Mouse (Mus musculus) G1E (cell line): Measurements from ENCODE around the gene Oxtr. TPM values are rescaled to one million over a fixed set of nuclear protein-coding genes. Genes with fewer than 3 reads are reported as not detected.

Experiments
- ATAC-seq: 2 replicates; pipeline ENCODE4 v1.8.0; 2016; ENCODE audit warnings: mild to moderate bottlenecking; ENCODE audit not compliant: insufficient number of reproducible peaks, poor library complexity, low FRiP score, severe bottlenecking; ENCODE audit errors: extremely low read depth
- DNase-seq: peaks from one replicate; pipeline ENCODE4 v3.0.0; 2012; ENCODE audit warnings: low spot score
- H3K27me3 ChIP-seq: 2 replicates; pipeline ENCODE4 v1.6.1; 2012; ENCODE audit warnings: mild to moderate bottlenecking, low read length, inconsistent platforms; ENCODE audit not compliant: insufficient read depth
- H3K36me3 ChIP-seq: replicated peaks from 2 replicates; pipeline ENCODE3; 2012; ENCODE audit warnings: mild to moderate bottlenecking, inconsistent platforms
- H3K4me1 ChIP-seq: 2 replicates; pipeline ENCODE4 v1.6.1; 2012; ENCODE audit warnings: low read depth, low read length, inconsistent platforms, mixed read lengths; ENCODE audit not compliant: insufficient read depth
- H3K4me3 ChIP-seq: 2 replicates; pipeline ENCODE4 v1.5.1; 2012; ENCODE audit warnings: low read depth, mild to moderate bottlenecking, inconsistent platforms, low read length, moderate library complexity, mixed read lengths
- H3K9me3 ChIP-seq: replicated peaks from 2 replicates; pipeline ENCODE4 v1.6.1; 2012; ENCODE audit warnings: inconsistent platforms
- CTCF ChIP-seq: IDR thresholded peaks from 2 replicates; pipeline ENCODE4 v1.5.1; 2012; ENCODE audit warnings: low read depth, low read length, inconsistent platforms, mixed read lengths
- GATA1 ChIP-seq: IDR thresholded peaks from 2 replicates; pipeline ENCODE4 v1.6.1; 2012; ENCODE audit warnings: borderline replicate concordance, low read length, inconsistent platforms, mixed read lengths
- GATA2 ChIP-seq: IDR thresholded peaks from 2 replicates; pipeline ENCODE4 v1.6.1; 2012; ENCODE audit warnings: low read depth, low read length, inconsistent platforms, borderline replicate concordance
- POLR2AphosphoS5 ChIP-seq: IDR thresholded peaks from 2 replicates; pipeline ENCODE4 v1.6.1; 2012; ENCODE audit warnings: low read depth, low read length, inconsistent platforms; ENCODE audit not compliant: insufficient replicate concordance
- TAL1 ChIP-seq: conservative IDR thresholded peaks from 2 replicates; pipeline ENCODE4 v1.6.1; 2012; ENCODE audit warnings: low read depth, low read length, inconsistent platforms, mixed read lengths
- polyA plus RNA-seq: library from polyadenylated mRNA; stranded (reverse); fragments of >175 nt; gene quantifications from 2 replicates; pipeline ENCODE4 v1.2.3, GENCODE M21; 2012
- total RNA-seq, 2 experiments: library from RNA; stranded (forward) in 1 of 2; stranded (reverse) in 1 of 2; fragments of 200-1000 nt in 1 of 2; fragments of >200 nt in 1 of 2; fragmentation: Nextera tagmentation in 1 of 2; gene quantifications; 2 replicates each; pipeline ENCODE4 v1.2.3; 2014 to 2017

Oxtr gene
- total and polyA plus RNA-seq, 3 experiments = 0.01 to 0.27 TPM; not detected in 1

- Histone ChIP-seq H3K36me3 (no peaks in the 10 kb centered on the region), H3K9me3 (peaks cover 17% of the 10 kb centered on the region), H3K27me3 (no peaks in the 10 kb centered on the region), H3K4me3 (no peak overlapping the region), H3K4me1 (0 out of 2 replicates have a peak, but pooled peaks cover 5% of the 10 kb centered on the region)
- DNase-seq = no peak
- TF ChIP-seq TAL1 (no peak), GATA1 (no peak), POLR2AphosphoS5 (no peak), GATA2 (no peak), CTCF (no peak)
- no peak for ATAC-seq
Measured at GRCm38 (mm10) chr6:112510346-112510745, 20.6 kb upstream of the Oxtr start.

DNA sequence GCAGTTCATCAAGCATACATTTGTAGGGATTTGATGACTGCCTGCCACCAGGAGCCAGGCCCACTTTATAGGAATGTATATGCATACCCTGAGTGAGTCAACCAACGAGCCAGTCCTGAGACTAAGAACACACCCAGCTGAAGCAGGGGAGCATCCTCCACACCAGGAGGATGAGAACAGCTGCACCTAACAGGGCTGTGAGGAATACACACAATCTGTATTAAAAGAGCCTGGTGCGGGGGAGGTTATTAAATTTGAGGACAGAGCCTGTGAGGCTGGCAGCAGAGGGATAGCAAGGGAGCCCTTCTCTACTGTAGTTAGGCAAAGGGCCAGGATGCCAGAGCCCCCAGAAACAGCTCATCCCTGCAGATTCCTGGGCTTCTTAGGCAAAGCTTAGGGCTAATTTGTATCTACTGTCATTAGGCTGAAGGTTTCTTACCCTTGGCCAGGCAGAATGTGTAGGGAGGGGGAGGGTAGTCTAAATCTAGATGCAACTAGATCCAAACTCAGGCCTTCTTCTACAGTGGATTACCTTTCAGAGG lies 19.9 kb upstream of the Oxtr start:
- 0 out of 2 replicates have a peak, but pooled peaks cover 5% of the 10 kb centered on the region for H3K4me1 ChIP-seq
- no peak for ATAC-seq
- peaks cover 14% of the 10 kb centered on the region for H3K9me3 ChIP-seq
- DNase-seq = no peak
- no peak overlapping the region for H3K4me3 ChIP-seq
- no peaks in the 10 kb centered on the region for H3K27me3 ChIP-seq
- no peak for TF ChIP-seq GATA1
- no peak for TF ChIP-seq GATA2
- no peaks in the 10 kb centered on the region for H3K36me3 ChIP-seq

GRCm38 (mm10) chr6:112507617-112508016 lies 17.9 kb upstream of the Oxtr start:
- Histone ChIP-seq H3K4me3 (no peak overlapping the region), H3K9me3 (peaks cover 18% of the 10 kb centered on the region), H3K36me3 (no peaks in the 10 kb centered on the region), H3K4me1 (0 out of 2 replicates have a peak, but pooled peaks cover 5% of the 10 kb centered on the region), H3K27me3 (no peaks in the 10 kb centered on the region)
- DNase-seq (no peak), ATAC-seq (no peak)
- TF ChIP-seq TAL1 (no peak), POLR2AphosphoS5 (no peak), GATA2 (no peak), GATA1 (no peak), CTCF (no peak)

DNA sequence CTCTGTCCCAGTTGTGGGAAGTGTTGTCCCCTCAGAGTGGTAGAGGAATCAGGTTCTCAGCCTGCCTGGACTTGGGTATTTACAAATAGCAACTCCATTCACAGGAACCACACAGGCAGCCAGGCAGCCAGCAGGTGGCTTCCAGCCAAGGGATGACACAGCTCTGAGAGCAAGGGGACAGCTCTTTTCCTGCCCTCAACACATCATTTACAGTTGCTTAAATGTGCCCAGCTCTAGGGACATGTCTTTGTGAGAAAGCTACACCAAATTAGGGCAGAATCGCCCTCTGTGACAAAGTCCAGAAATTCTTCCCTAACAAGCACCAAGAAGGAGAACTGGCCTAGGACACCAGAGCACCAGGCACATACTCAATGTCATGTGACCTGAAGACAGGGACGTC lies 11.4 kb upstream of the Oxtr start:
- no peaks in the 10 kb centered on the region for H3K27me3 ChIP-seq
- DNase-seq (no peak), ATAC-seq (no peak)
- TF ChIP-seq POLR2AphosphoS5 = no peak
- TF ChIP-seq GATA1 = no peak
- no peak for TF ChIP-seq GATA2
- TF ChIP-seq TAL1 = no peak
- TF ChIP-seq CTCF = no peak
- peaks cover 34% of the 10 kb centered on the region for H3K9me3 ChIP-seq
- no peaks in the 10 kb centered on the region; the same call in 1 of the 2 replicates for H3K4me1 ChIP-seq
- no peak overlapping the region for H3K4me3 ChIP-seq
- H3K36me3 ChIP-seq = no peaks in the 10 kb centered on the region

DNA sequence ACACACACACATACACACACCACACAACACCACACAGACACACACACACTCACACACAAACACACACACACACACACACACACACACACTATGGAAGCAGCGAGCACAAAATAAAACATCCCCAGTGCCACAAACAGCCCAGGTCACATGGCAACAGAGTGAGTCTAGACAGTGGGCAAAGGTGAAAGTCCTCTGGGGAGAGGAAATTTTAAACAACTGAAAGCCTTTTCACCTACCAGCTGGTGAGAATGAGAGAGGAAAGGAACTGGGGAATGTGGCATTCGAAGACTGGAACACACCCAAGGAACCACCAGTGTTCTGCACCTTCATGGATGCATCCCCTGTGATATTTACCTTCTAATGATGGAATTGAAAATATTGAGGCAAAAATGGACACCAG lies 9.7 kb upstream of the Oxtr start:
- no peak for DNase-seq
- Histone ChIP-seq H3K27me3 (no peaks in the 10 kb centered on the region), H3K4me1 (peaks cover 4% of the 10 kb centered on the region), H3K9me3 (peaks cover 48% of the 10 kb centered on the region), H3K4me3 (no peak overlapping the region), H3K36me3 (no peaks in the 10 kb centered on the region)
- no peak for ATAC-seq
- no peak for TF ChIP-seq CTCF
- no peak for TF ChIP-seq POLR2AphosphoS5
- no peak for TF ChIP-seq GATA2
- TF ChIP-seq TAL1 = no peak
- no peak for TF ChIP-seq GATA1

DNA sequence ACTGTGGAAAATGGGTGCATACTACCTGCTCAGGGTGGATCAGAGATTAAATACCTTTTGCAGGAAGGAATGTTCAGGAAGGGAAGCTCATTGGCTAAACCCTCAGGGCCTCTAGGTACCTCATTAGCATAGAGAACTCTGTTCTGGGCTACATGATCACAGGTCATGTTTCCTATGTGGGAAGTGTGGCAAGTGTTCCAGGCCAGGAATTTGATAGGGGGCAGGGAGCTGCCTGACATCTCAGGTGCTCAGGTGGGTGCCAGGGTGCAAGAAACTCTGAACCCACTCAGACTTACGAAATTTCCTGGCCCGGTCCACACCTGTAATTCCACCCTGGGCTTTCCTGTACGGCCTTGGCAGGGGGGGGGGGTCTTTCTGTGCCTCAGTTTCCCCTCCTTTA lies 9.0 kb upstream of the Oxtr start:
- TF ChIP-seq CTCF = no peak
- TF ChIP-seq GATA1 = no peak
- Histone ChIP-seq H3K27me3 (no peaks in the 10 kb centered on the region), H3K9me3 (peaks cover 50% of the 10 kb centered on the region), H3K4me1 (peaks cover 4% of the 10 kb centered on the region), H3K4me3 (no peak overlapping the region), H3K36me3 (no peaks in the 10 kb centered on the region)
- no peak for DNase-seq
- ATAC-seq = no peak

GRCm38 (mm10) chr6:112497456-112497855 lies 7.7 kb upstream of the Oxtr start:
- H3K27me3 ChIP-seq = no peaks in the 10 kb centered on the region
- peaks cover 4% of the 10 kb centered on the region for H3K4me1 ChIP-seq
- TF ChIP-seq CTCF = no peak
- no peak for TF ChIP-seq POLR2AphosphoS5
- DNase-seq (no peak), ATAC-seq (no peak)
- H3K9me3 ChIP-seq = peaks cover 57% of the 10 kb centered on the region
- H3K4me3 ChIP-seq = no peak overlapping the region
- H3K36me3 ChIP-seq = no peaks in the 10 kb centered on the region
